Comparison of ENCODE assay signal across 16 mouse cellular contexts in genomic region chr12:111360671-111361070, GRCm38 (mm10). TPM values are rescaled to one million over a fixed set of nuclear protein-coding genes. Genes with fewer than 3 reads are reported as not detected.
DNase-seq lines count a peak whose midpoint lies in the region; ATAC-seq and TF ChIP-seq lines count a peak whose summit lies in the region.
"Had no signal": no experiment of that assay in that cellular context is flagged by ENCODE, and none has a peak within 500 bp of the region (broad histone marks: within the 10 kb centered on the region; RNA-seq: fewer than 3 reads in every experiment).

No protein-coding gene starts in this region.

- H3K27me3 ChIP-seq in liver, adult 2 months (ENCODE audit: control insufficient read depth, insufficient read depth, low read length) = no peaks in the 10 kb centered on the region
- H3K27me3 ChIP-seq in liver, embryonic 11.5 days (replicated peaks; ENCODE audit: control insufficient read depth, insufficient read depth, low read length) = no peaks in the 10 kb centered on the region
- H3K27me3 ChIP-seq in limb, embryonic 15.5 days = no peaks in the 10 kb centered on the region
- H3K27me3 ChIP-seq: neural tube, embryonic 12.5 days had no signal

- ATAC-seq in liver, embryonic 11.5 days (replicated peaks; ENCODE audit: low FRiP score) = no peak
- ATAC-seq in limb, embryonic 15.5 days (ENCODE audit: insufficient number of reproducible peaks, low FRiP score, low TSS enrichment, low read depth) = no peak
- ATAC-seq: CD4-positive, CD25-positive, alpha-beta regulatory T cell, adult 4 months; midbrain, embryonic 16.5 days had no signal

- H3K9ac ChIP-seq in liver, adult 2 months (ENCODE audit: low read depth, low read length) = no peak overlapping the region
- no peak overlapping the region for H3K9ac ChIP-seq in liver, embryonic 11.5 days (ENCODE audit: low read depth, low read length)
- no peak overlapping the region for H3K9ac ChIP-seq in limb, embryonic 15.5 days
- H3K9ac ChIP-seq: limb, embryonic 13.5 days; neural tube, embryonic 12.5 days had no signal

- TF ChIP-seq CTCF in liver, adult 2 months (IDR thresholded peaks at IDR 0.05; ENCODE audit: low read depth, low read length) = no peak

- DNase-seq in liver, adult 2 months (ENCODE audit: extremely low read depth, low read depth, low spot score) = peak; percentile 26
- DNase-seq in liver, embryonic 11.5 days (ENCODE audit: low spot score) = no peak
- DNase-seq in cerebellum, adult 11 months = peak; percentile 56
- DNase-seq in cerebellum, postnatal 10 days = peak; percentile 86 to 92
- no peak for DNase-seq in c-Kit-positive CD71-positive TER-119-positive erythroid progenitor cells, embryonic 14.5 days (ENCODE audit: low spot score)
- no peak for DNase-seq in Muller cell, postnatal 12 days (ENCODE audit: inconsistent ontology term)
- DNase-seq: heart, postnatal 10 days; lung, adult 2 months; spleen, adult 18-20 months had no signal

- no peak overlapping the region for H3K4me2 ChIP-seq in liver, embryonic 11.5 days
- peak overlapping the region; percentile 7; the same call in 1 of the 2 replicates for H3K4me2 ChIP-seq in limb, embryonic 15.5 days
- H3K4me2 ChIP-seq: neural tube, embryonic 12.5 days had no signal

- no peaks in the 10 kb centered on the region for H3K36me3 ChIP-seq in liver, adult 2 months (ENCODE audit: control insufficient read depth, insufficient read depth, low read length)
- no peaks in the 10 kb centered on the region for H3K36me3 ChIP-seq in liver, embryonic 11.5 days (ENCODE audit: control insufficient read depth, insufficient read depth, low read length)
- no peaks in the 10 kb centered on the region for H3K36me3 ChIP-seq in limb, embryonic 15.5 days
- H3K36me3 ChIP-seq: limb, embryonic 13.5 days; neural tube, embryonic 12.5 days had no signal

- H3K9me3 ChIP-seq in liver, embryonic 11.5 days (ENCODE audit: control insufficient read depth, low read length) = no peaks in the 10 kb centered on the region
- H3K9me3 ChIP-seq in limb, embryonic 15.5 days = no peaks in the 10 kb centered on the region
- H3K9me3 ChIP-seq: forebrain, embryonic 10.5 days; limb, embryonic 13.5 days; neural tube, embryonic 12.5 days had no signal

- peaks cover 39% of the 10 kb centered on the region for H3K4me1 ChIP-seq in liver, adult 2 months (ENCODE audit: control insufficient read depth, insufficient read depth, low read length)
- H3K4me1 ChIP-seq in liver, embryonic 11.5 days (replicated peaks; ENCODE audit: control insufficient read depth, insufficient read depth, low read length) = peaks cover 16% of the 10 kb centered on the region; the same call in 1 of the 2 replicates
- H3K4me1 ChIP-seq in limb, embryonic 15.5 days = peaks cover 56% of the 10 kb centered on the region

- no peak overlapping the region for H3K4me3 ChIP-seq in liver, adult 2 months (ENCODE audit: insufficient read depth, low read depth, low read length)
- no peak overlapping the region for H3K4me3 ChIP-seq in liver, embryonic 11.5 days (ENCODE audit: low read depth, low read length)
- no peak overlapping the region for H3K4me3 ChIP-seq in limb, embryonic 15.5 days
- H3K4me3 ChIP-seq: forebrain, embryonic 10.5 days; limb, embryonic 13.5 days; neural tube, embryonic 12.5 days had no signal

- H3K27ac ChIP-seq in liver, adult 2 months (replicated peaks; ENCODE audit: insufficient read depth, low read depth, low read length) = no peak overlapping the region
- no peak overlapping the region for H3K27ac ChIP-seq in liver, embryonic 11.5 days (ENCODE audit: low read depth, low read length)
- H3K27ac ChIP-seq in limb, embryonic 15.5 days = no peak overlapping the region
- H3K27ac ChIP-seq: limb, embryonic 13.5 days; neural tube, embryonic 12.5 days had no signal

- H3K79me2 ChIP-seq in liver, adult 2 months (ENCODE audit: control insufficient read depth, insufficient read depth, low read length) = peaks cover 71% of the 10 kb centered on the region

- WGBS in liver, adult 2 months = 78% methylated on average over 16 of the region's 16 CpGs
- 92% methylated on average over 16 of the region's 16 CpGs for WGBS in liver, embryonic 11.5 days
- 52% methylated on average over 16 of the region's 16 CpGs for WGBS in limb, embryonic 15.5 days

- TF ChIP-seq POLR2A in liver, adult 2 months (IDR thresholded peaks at IDR 0.05; ENCODE audit: extremely low read depth, insufficient read depth, low read length) = no peak

RNA-seq across cellular contexts. Expression of gene Cdc42bpb, which starts 16.8 kb away (rescaled TPM):
- 19.5 and 28.7 TPM in 2 replicates for total RNA-seq in liver, adult 2 months (2014; rRNA removed)
- polyA plus RNA-seq in liver, adult 2 months (2012; rRNA removed) = 96.3 and 122 TPM in 2 replicates
- polyA plus RNA-seq in liver, embryonic 11.5 days (2014; fragmentation: Nextera tagmentation; extraction: Ambion mirVana) = 22.4 and 25.6 TPM in 2 replicates
- polyA plus RNA-seq in limb, embryonic 15.5 days (2015; fragmentation: Nextera tagmentation; extraction: Ambion mirVana) = 26.4 and 33.5 TPM in 2 replicates

RNA-seq across cellular contexts. Expression of gene Lbhd2, which starts 45.9 kb away (rescaled TPM):
- not detected in 2 replicates for total RNA-seq in liver, adult 2 months (2014; rRNA removed)
- polyA plus RNA-seq in liver, adult 2 months (2012; rRNA removed) = not detected in 2 replicates
- polyA plus RNA-seq in liver, embryonic 11.5 days (2014; fragmentation: Nextera tagmentation; extraction: Ambion mirVana) = 0.36 TPM in 1 of 2 replicates, not detected in the other
- polyA plus RNA-seq in limb, embryonic 15.5 days (2015; fragmentation: Nextera tagmentation; extraction: Ambion mirVana) = 12.4 and 13.2 TPM in 2 replicates
- total RNA-seq: heart, adult 8-10 months; heart, postnatal 10 days had no signal
- polyA plus RNA-seq: CD4-positive, CD25-positive, alpha-beta regulatory T cell, adult 4 months; forebrain, embryonic 10.5 days; lung, adult 2 months had no signal

RNA-seq across cellular contexts. Expression of gene Exoc3l4, which starts 56.1 kb away (rescaled TPM):
- total RNA-seq in liver, adult 2 months (2014; rRNA removed) = 1.0 and 1.2 TPM in 2 replicates
- polyA plus RNA-seq in liver, adult 2 months (2012; rRNA removed) = 3.0 and 3.4 TPM in 2 replicates
- polyA plus RNA-seq in liver, embryonic 11.5 days (2014; fragmentation: Nextera tagmentation; extraction: Ambion mirVana) = 18.6 and 20.4 TPM in 2 replicates
- 6.4 and 9.9 TPM in 2 replicates for polyA plus RNA-seq in limb, embryonic 15.5 days (2015; fragmentation: Nextera tagmentation; extraction: Ambion mirVana)
- polyA plus RNA-seq: CD4-positive, CD25-positive, alpha-beta regulatory T cell, adult 4 months had no signal

Comparison
In these comparisons a context has a peak if more than half of its experiments do, and no peak if none do; other contexts are left out.
1. DNase-seq: peak in liver, adult 2 months (single experiment), cerebellum, adult 11 months (single experiment) and cerebellum, postnatal 10 days (2 of 2); none in liver, embryonic 11.5 days (single experiment), c-Kit-positive CD71-positive TER-119-positive erythroid progenitor cells, embryonic 14.5 days (single experiment) and Muller cell, postnatal 12 days (single experiment).